In the genomic region with DNA sequence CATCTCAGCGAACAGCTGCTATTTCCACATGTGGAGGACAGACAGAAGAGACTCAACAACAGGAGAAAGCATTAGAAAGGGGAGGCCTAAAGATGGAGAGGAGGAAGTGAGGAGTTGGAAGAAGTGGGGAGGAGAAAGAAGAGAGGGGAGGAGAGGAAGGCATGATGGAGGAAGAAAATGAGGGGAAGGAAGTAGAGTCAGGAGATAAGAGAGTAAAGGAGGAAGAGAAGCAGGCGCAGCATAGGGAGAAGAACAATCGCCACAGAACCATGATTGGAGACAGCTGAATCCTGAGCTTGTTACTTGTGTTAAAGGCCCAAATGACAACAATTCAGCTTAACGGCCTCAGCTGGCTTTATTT, we compare ENCODE assay signal across 9 mouse cellular contexts.
A peak's percentile ranks its signal among the peaks of the same experiment; 100 is the strongest.
DNase-seq lines count a peak whose midpoint lies in the region; ATAC-seq and TF ChIP-seq lines count a peak whose summit lies in the region.
"Had no signal": no experiment of that assay in that cellular context is flagged by ENCODE, and none has a peak within 500 bp of the region (broad histone marks: within the 10 kb centered on the region; RNA-seq: fewer than 3 reads in every experiment).

No protein-coding gene starts in this region.

- H3K4me1 ChIP-seq in kidney, embryonic 16.5 days (ENCODE audit: insufficient read depth, low read length): peaks cover 9% of the 10 kb centered on the region
- H3K4me1 ChIP-seq in stomach, embryonic 16.5 days (ENCODE audit: control insufficient read depth, insufficient read depth, low read length): peaks cover 14% of the 10 kb centered on the region
- H3K4me1 ChIP-seq in stomach, postnatal 0 days (replicated peaks; ENCODE audit: control insufficient read depth, insufficient read depth): no peaks in the 10 kb centered on the region
- H3K4me1 ChIP-seq in neural tube, embryonic 15.5 days: peaks cover 10% of the 10 kb centered on the region

- ATAC-seq in kidney, embryonic 16.5 days (ENCODE audit: low FRiP score, low TSS enrichment): no peak
- ATAC-seq in stomach, embryonic 16.5 days (ENCODE audit: insufficient read depth, low FRiP score): no peak
- ATAC-seq in stomach, postnatal 0 days (ENCODE audit: low FRiP score, low TSS enrichment): no peak
- no peak for ATAC-seq in neural tube, embryonic 15.5 days (ENCODE audit: low FRiP score)
- ATAC-seq: inflammation-experienced regulatory T-cells, adult 6 months had no signal

- 69% methylated on average over 4 of the region's 4 CpGs for WGBS in kidney, embryonic 16.5 days
- 80% methylated on average over 4 of the region's 4 CpGs for WGBS in stomach, embryonic 16.5 days
- 85% methylated on average over 4 of the region's 4 CpGs for WGBS in stomach, postnatal 0 days
- 46% methylated on average over 4 of the region's 4 CpGs for WGBS in neural tube, embryonic 15.5 days

- TF ChIP-seq EP300 in stomach, postnatal 0 days (optimal IDR thresholded peaks at IDR 0.05): no peak

- no peak for TF ChIP-seq CTCF in gastrocnemius, adult 2 months (IDR thresholded peaks at IDR 0.05)
- no peak for TF ChIP-seq CTCF in stomach, postnatal 0 days (IDR thresholded peaks at IDR 0.05; ENCODE audit: low read depth)

- H3K4me3 ChIP-seq in gastrocnemius, adult 2 months: no peak overlapping the region
- no peak overlapping the region for H3K4me3 ChIP-seq in kidney, embryonic 16.5 days (ENCODE audit: low read length)
- no peak overlapping the region for H3K4me3 ChIP-seq in stomach, embryonic 16.5 days (replicated peaks; ENCODE audit: low read length)
- no peak overlapping the region for H3K4me3 ChIP-seq in stomach, postnatal 0 days (ENCODE audit: low read depth, low read length)
- H3K4me3 ChIP-seq in neural tube, embryonic 15.5 days (replicated peaks): no peak overlapping the region

- no peak overlapping the region for H3K4me2 ChIP-seq in kidney, embryonic 16.5 days (replicated peaks; ENCODE audit: low read depth, low read length)
- no peak overlapping the region for H3K4me2 ChIP-seq in stomach, embryonic 16.5 days (ENCODE audit: low read depth, low read length)
- no peak overlapping the region for H3K4me2 ChIP-seq in stomach, postnatal 0 days (replicated peaks; ENCODE audit: low read depth)
- H3K4me2 ChIP-seq in neural tube, embryonic 15.5 days: no peak overlapping the region

- no peak for DNase-seq in gastrocnemius, adult 2 months
- no peak for DNase-seq in gastrocnemius, postnatal 25 days
- DNase-seq in kidney, postnatal 10 days: no peak
- DNase-seq in stomach, postnatal 0 days (ENCODE audit: low spot score): no peak
- no peak for DNase-seq in frontal cortex, postnatal 14 days (ENCODE audit: low spot score in 2 of 2)

- peak overlapping the region; percentile 38; the same call in 1 of the 2 replicates for H3K27ac ChIP-seq in gastrocnemius, adult 2 months
- H3K27ac ChIP-seq in kidney, embryonic 16.5 days (ENCODE audit: low read length): peak overlapping the region; percentile 50; the same call in 1 of the 2 replicates
- peak overlapping the region; percentile 67; the same call in 1 of the 2 replicates for H3K27ac ChIP-seq in stomach, embryonic 16.5 days (ENCODE audit: low read length)
- H3K27ac ChIP-seq in stomach, postnatal 0 days (replicated peaks): no peak overlapping the region
- peak overlapping the region; percentile 41; the same call in 1 of the 2 replicates for H3K27ac ChIP-seq in neural tube, embryonic 15.5 days (replicated peaks)

- intact Hi-C loops in gastrocnemius, adult 2 months (cut with DNase I): no loop called here

- H3K27me3 ChIP-seq in kidney, embryonic 16.5 days (ENCODE audit: insufficient read depth, low read length): no peaks in the 10 kb centered on the region
- no peaks in the 10 kb centered on the region for H3K27me3 ChIP-seq in stomach, embryonic 16.5 days (ENCODE audit: control insufficient read depth, insufficient read depth, low read length)
- H3K27me3 ChIP-seq in stomach, postnatal 0 days (ENCODE audit: control insufficient read depth, insufficient read depth, low read length): no peaks in the 10 kb centered on the region
- no peaks in the 10 kb centered on the region for H3K27me3 ChIP-seq in neural tube, embryonic 15.5 days (replicated peaks)

- H3K9ac ChIP-seq in kidney, embryonic 16.5 days (replicated peaks; ENCODE audit: low read length): no peak overlapping the region
- no peak overlapping the region for H3K9ac ChIP-seq in stomach, embryonic 16.5 days (ENCODE audit: low read length)
- no peak overlapping the region for H3K9ac ChIP-seq in stomach, postnatal 0 days (ENCODE audit: low read length)
- no peak overlapping the region for H3K9ac ChIP-seq in neural tube, embryonic 15.5 days (replicated peaks)

- H3K36me3 ChIP-seq in kidney, embryonic 16.5 days (ENCODE audit: insufficient read depth, low read length): no peaks in the 10 kb centered on the region
- no peaks in the 10 kb centered on the region for H3K36me3 ChIP-seq in stomach, embryonic 16.5 days (ENCODE audit: control insufficient read depth, insufficient read depth, low read length)
- H3K36me3 ChIP-seq in stomach, postnatal 0 days (ENCODE audit: control insufficient read depth, insufficient read depth, low read length): no peaks in the 10 kb centered on the region
- H3K36me3 ChIP-seq in neural tube, embryonic 15.5 days: no peaks in the 10 kb centered on the region

- H3K9me3 ChIP-seq in kidney, embryonic 16.5 days (ENCODE audit: low read length): no peaks in the 10 kb centered on the region
- no peaks in the 10 kb centered on the region for H3K9me3 ChIP-seq in stomach, embryonic 16.5 days (replicated peaks; ENCODE audit: control insufficient read depth, low read length)
- H3K9me3 ChIP-seq in stomach, postnatal 0 days (ENCODE audit: control insufficient read depth, low read length): no peaks in the 10 kb centered on the region
- no peaks in the 10 kb centered on the region for H3K9me3 ChIP-seq in neural tube, embryonic 15.5 days (replicated peaks)
